ENCODE assay signal across 11 mouse cellular contexts in the genomic region with DNA sequence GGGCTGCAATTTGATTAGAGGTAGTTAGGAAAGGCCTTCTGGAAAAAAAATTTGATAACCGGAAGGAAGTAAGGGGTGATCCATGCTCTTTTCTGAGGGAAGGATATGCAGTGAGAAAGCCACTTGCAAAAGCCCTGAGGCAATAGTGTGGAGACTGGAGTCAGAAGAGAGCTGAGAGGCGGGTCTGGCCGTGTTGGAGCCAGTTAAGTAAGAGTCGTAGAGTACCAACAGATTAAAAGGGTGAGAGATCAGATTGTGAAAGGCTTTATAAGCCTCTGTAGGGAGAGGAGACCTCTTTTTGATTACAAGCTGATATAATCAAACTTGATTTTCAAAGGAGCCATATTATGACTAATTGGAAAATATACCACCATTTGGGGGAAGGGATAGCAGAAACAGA. TPM values are rescaled to one million over a fixed set of nuclear protein-coding genes. Genes with fewer than 3 reads are reported as not detected.
DNase-seq lines count a peak whose midpoint lies in the region; ATAC-seq and TF ChIP-seq lines count a peak whose summit lies in the region.
"Had no signal": no experiment of that assay in that cellular context is flagged by ENCODE, and none has a peak within 500 bp of the region (broad histone marks: within the 10 kb centered on the region; RNA-seq: fewer than 3 reads in every experiment).

No protein-coding gene starts in this region.

- H3K27ac ChIP-seq in hindbrain, embryonic 15.5 days (replicated peaks), result no peak overlapping the region
- no peak overlapping the region for H3K27ac ChIP-seq in hindbrain, embryonic 11.5 days (ENCODE audit: low read depth, low read length)
- no peak overlapping the region for H3K27ac ChIP-seq in lung, postnatal 0 days (ENCODE audit: low read length)

- ATAC-seq in hindbrain, embryonic 15.5 days (ENCODE audit: low FRiP score, low read depth), result no peak
- ATAC-seq in hindbrain, embryonic 11.5 days (ENCODE audit: low FRiP score), result no peak
- no peak for ATAC-seq in lung, postnatal 0 days

- H3K4me1 ChIP-seq in hindbrain, embryonic 15.5 days (replicated peaks), result peaks cover 17% of the 10 kb centered on the region
- no peaks in the 10 kb centered on the region for H3K4me1 ChIP-seq in hindbrain, embryonic 11.5 days (replicated peaks; ENCODE audit: control insufficient read depth, insufficient read depth, low read length)
- peaks cover 12% of the 10 kb centered on the region; the same call in 1 of the 2 replicates for H3K4me1 ChIP-seq in lung, postnatal 0 days (ENCODE audit: insufficient read depth, low read depth, low read length)

- no peak for DNase-seq in hindbrain, embryonic 11.5 days (ENCODE audit: low spot score)
- DNase-seq in 3134 (ENCODE audit: extremely low read depth, insufficient read length, low spot score) (peak; percentile 17), MN1 (ENCODE audit: low spot score) (peak; percentile 63)
- peak; percentile 75 for DNase-seq in lung, postnatal 0 days (ENCODE audit: low spot score)
- no peak for DNase-seq in T-cell, adult 2 months (ENCODE audit: low spot score)
- no peak for DNase-seq in frontal cortex, adult 2 months (ENCODE audit: extremely low spot score in 1 of 2, low spot score in 1 of 2)
- DNase-seq: adrenal gland, adult 2 months; cerebellum, postnatal 10 days; thymus, postnatal 25 days had no signal

- H3K9ac ChIP-seq in hindbrain, embryonic 15.5 days, result no peak overlapping the region
- H3K9ac ChIP-seq in hindbrain, embryonic 11.5 days (ENCODE audit: low read depth, low read length), result no peak overlapping the region
- no peak overlapping the region for H3K9ac ChIP-seq in lung, postnatal 0 days (replicated peaks; ENCODE audit: low read depth)

- WGBS in hindbrain, embryonic 15.5 days, result 75% methylated on average over 4 of the region's 4 CpGs
- 69% methylated on average over 4 of the region's 4 CpGs for WGBS in hindbrain, embryonic 11.5 days
- WGBS in lung, postnatal 0 days, result 37% methylated on average over 4 of the region's 4 CpGs

- no peak for TF ChIP-seq EP300 in lung, postnatal 0 days (IDR thresholded peaks at IDR 0.05)

- H3K9me3 ChIP-seq in hindbrain, embryonic 15.5 days, result no peaks in the 10 kb centered on the region
- H3K9me3 ChIP-seq in hindbrain, embryonic 11.5 days (ENCODE audit: control insufficient read depth, low read length), result no peaks in the 10 kb centered on the region
- H3K9me3 ChIP-seq in lung, postnatal 0 days (ENCODE audit: low read length), result no peaks in the 10 kb centered on the region
- H3K9me3 ChIP-seq: G1E had no signal

- H3K4me3 ChIP-seq in hindbrain, embryonic 15.5 days, result no peak overlapping the region
- H3K4me3 ChIP-seq in hindbrain, embryonic 11.5 days (ENCODE audit: low read depth, low read length), result no peak overlapping the region
- no peak overlapping the region for H3K4me3 ChIP-seq in lung, postnatal 0 days (ENCODE audit: low read depth, low read length)

- no peaks in the 10 kb centered on the region for H3K27me3 ChIP-seq in hindbrain, embryonic 15.5 days
- H3K27me3 ChIP-seq in hindbrain, embryonic 11.5 days (ENCODE audit: control insufficient read depth, insufficient read depth, low read length), result no peaks in the 10 kb centered on the region
- no peaks in the 10 kb centered on the region for H3K27me3 ChIP-seq in lung, postnatal 0 days (replicated peaks; ENCODE audit: insufficient read depth, low read length)

- no peaks in the 10 kb centered on the region for H3K36me3 ChIP-seq in hindbrain, embryonic 15.5 days
- H3K36me3 ChIP-seq in hindbrain, embryonic 11.5 days (ENCODE audit: control insufficient read depth, insufficient read depth, low read length), result no peaks in the 10 kb centered on the region
- H3K36me3 ChIP-seq in lung, postnatal 0 days (ENCODE audit: insufficient read depth, low read length), result no peaks in the 10 kb centered on the region
- H3K36me3 ChIP-seq: G1E had no signal

- no peak for TF ChIP-seq CTCF in lung, postnatal 0 days (IDR thresholded peaks at IDR 0.05)

- H3K4me2 ChIP-seq in hindbrain, embryonic 15.5 days, result peak overlapping the region; percentile 68
- H3K4me2 ChIP-seq in hindbrain, embryonic 11.5 days (replicated peaks; ENCODE audit: low read depth, low read length), result no peak overlapping the region
- H3K4me2 ChIP-seq in lung, postnatal 0 days (replicated peaks; ENCODE audit: low read depth, low read length), result peak overlapping the region; percentile 71; the same call in 1 of the 2 replicates

RNA-seq across cellular contexts. Expression of a gene that starts 1.7 kb away (rescaled TPM):
- polyA plus RNA-seq in hindbrain, embryonic 15.5 days (2015; fragmentation: Nextera tagmentation; extraction: Ambion mirVana), result 4.7 and 5.0 TPM in 2 replicates
- 1.9 and 4.7 TPM in 2 replicates for polyA plus RNA-seq in hindbrain, embryonic 11.5 days (2014; fragmentation: Nextera tagmentation; extraction: Ambion mirVana)
- polyA plus RNA-seq in lung, postnatal 0 days (2015; fragmentation: Nextera tagmentation; extraction: Ambion mirVana), result 7.1 and 7.8 TPM in 2 replicates
- polyA plus RNA-seq in frontal cortex, adult 2 months (2012; rRNA removed), result 12.2 and 12.3 TPM in 2 replicates

Comparison
In these comparisons a context has a peak if more than half of its experiments do, and no peak if none do; other contexts are left out.
1. DNase-seq: peak in 3134 (single experiment), MN1 (single experiment) and lung, postnatal 0 days (single experiment); none in hindbrain, embryonic 11.5 days (single experiment), T-cell, adult 2 months (single experiment) and frontal cortex, adult 2 months (0 of 2).